Mouse (Mus musculus) forebrain, embryonic 11.5 days (tissue): Measurements from ENCODE around the gene Evx2. TPM values are rescaled to one million over a fixed set of nuclear protein-coding genes. Genes with fewer than 3 reads are reported as not detected.

Experiments used
- ATAC-seq: fragments of 200-750 bp; cut with Nextera tagmentation; replicated peaks from 2 replicates; pipeline ENCODE4 v1.8.0; 2017; ENCODE audit warnings: moderate TSS enrichment; ENCODE audit not compliant: low FRiP score
- DNase-seq: peaks from one replicate; pipeline ENCODE4 v3.0.0-alpha.2; 2017; ENCODE audit warnings: low spot score
- H3K27ac ChIP-seq: fragments of 300-500 bp; sonication (generic); 2 replicates; pipeline ENCODE4 v1.5.1; 2014; ENCODE audit warnings: low read depth, low read length
- H3K27me3 ChIP-seq: fragments of 300-500 bp; sonication (generic); 2 replicates; pipeline ENCODE4 v1.6.1; 2014; ENCODE audit warnings: mild to moderate bottlenecking, low read length, mixed read lengths; ENCODE audit not compliant: control insufficient read depth, insufficient read depth
- H3K36me3 ChIP-seq: fragments of 300-500 bp; sonication (generic); 2 replicates; pipeline ENCODE4 v1.6.1; 2014; ENCODE audit warnings: mild to moderate bottlenecking, low read length, moderate library complexity, mixed read lengths; ENCODE audit not compliant: control insufficient read depth, insufficient read depth
- H3K4me1 ChIP-seq: fragments of 300-500 bp; sonication (generic); replicated peaks from 2 replicates; pipeline ENCODE4 v1.6.1; 2014; ENCODE audit warnings: low read length, mixed read lengths; ENCODE audit not compliant: control insufficient read depth, insufficient read depth
- H3K4me2 ChIP-seq: fragments of 300-500 bp; sonication (generic); 2 replicates; pipeline ENCODE4 v1.6.1; 2014; ENCODE audit warnings: low read depth, mild to moderate bottlenecking, low read length, moderate library complexity, mixed read lengths; ENCODE audit not compliant: severe bottlenecking
- H3K4me3 ChIP-seq: fragments of 300-500 bp; sonication (generic); 2 replicates; pipeline ENCODE4 v1.5.1; 2014; ENCODE audit warnings: low read depth, low read length
- H3K9ac ChIP-seq: fragments of 300-500 bp; sonication (generic); 2 replicates; pipeline ENCODE4 v1.6.1; 2014; ENCODE audit warnings: low read length
- H3K9me3 ChIP-seq: fragments of 300-500 bp; sonication (generic); 2 replicates; pipeline ENCODE4 v1.6.1; 2016; ENCODE audit warnings: low read length, mixed read lengths; ENCODE audit not compliant: control insufficient read depth
- WGBS: fragments of 180-500 bp; shearing (Covaris S2); extraction: QIAGEN DNeasy Blood & Tissue Kit; methylation state at CpG from one replicate; pipeline ENCODE4 v1.1.7; 2014; 5-methylcytosine and 5-hydroxymethylcytosine counted together
- microRNA-seq: library from miRNA; unstranded; fragments of <30 nt; microRNA quantifications from one replicate; pipeline ENCODE4, GENCODE M21; 2016; ENCODE audit not compliant: insufficient number of aligned reads
- polyA plus RNA-seq: library from polyadenylated mRNA; unstranded; fragments of >200 nt; fragmentation: Nextera tagmentation; extraction: Ambion mirVana; gene quantifications from 2 replicates; pipeline ENCODE4 v1.2.1, GENCODE M21; 2014

The Evx2 gene
- polyA plus RNA-seq, 1 experiment from 2014 or later = not detected

DNA sequence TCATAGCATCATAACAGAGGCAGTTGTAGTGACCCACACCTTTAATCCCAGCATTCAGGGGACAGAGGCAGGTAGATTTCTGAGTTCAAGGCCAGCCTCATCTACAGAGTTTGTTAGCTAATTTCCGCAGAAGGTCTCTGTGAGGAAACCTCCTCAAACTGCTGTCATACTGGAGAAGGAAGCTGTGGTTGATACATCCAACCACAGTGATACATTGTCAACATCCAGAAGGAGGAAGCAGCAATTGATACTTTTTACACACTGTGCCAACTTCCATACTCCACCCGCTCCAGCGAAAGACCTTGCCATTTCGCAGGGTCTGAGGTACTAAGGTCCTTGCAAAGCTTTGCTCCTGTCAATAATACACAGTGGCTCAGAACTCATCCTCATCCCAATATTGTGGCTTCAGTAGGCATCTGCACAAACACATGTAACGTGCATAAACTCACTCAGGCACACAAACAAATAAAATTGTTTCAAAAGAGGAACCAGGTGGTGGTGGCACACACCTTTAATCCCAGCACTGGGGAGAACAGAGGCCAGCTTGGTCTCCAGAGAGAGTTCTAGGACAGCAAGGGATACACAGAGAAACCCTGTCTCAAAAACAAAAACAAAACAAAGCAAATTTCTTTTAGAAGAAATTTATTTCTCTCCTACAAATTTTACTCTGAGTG lies 53.1 kb downstream of the Evx2 start:
- Histone ChIP-seq H3K4me1 (no peaks in the 10 kb centered on the region), H3K4me3 (no peak overlapping the region), H3K36me3 (no peaks in the 10 kb centered on the region), H3K27me3 (no peaks in the 10 kb centered on the region), H3K9me3 (no peaks in the 10 kb centered on the region), H3K4me2 (no peak overlapping the region), H3K27ac (no peak overlapping the region), H3K9ac (no peak overlapping the region)
- 83% methylated on average over 5 of the region's 5 CpGs for WGBS
- ATAC-seq (no peak), DNase-seq (no peak)

DNA sequence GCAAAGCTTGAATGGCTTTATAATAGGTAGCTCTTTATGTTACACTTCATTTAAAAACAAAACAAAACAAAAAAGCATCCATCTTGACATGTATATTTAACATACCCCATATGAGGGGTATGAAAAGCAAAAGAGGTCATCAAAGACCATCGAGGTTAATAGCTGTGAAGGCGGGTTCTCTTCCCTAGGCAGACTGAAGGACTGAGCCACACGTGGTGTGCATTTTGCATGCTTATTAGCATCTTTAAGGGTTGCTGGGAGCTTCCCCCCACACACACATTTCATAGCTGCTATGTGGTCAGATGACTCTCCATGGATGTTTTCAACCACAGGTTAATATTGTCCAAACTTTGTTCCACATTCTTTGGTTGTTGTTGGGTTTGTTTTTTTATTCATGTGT lies 55.3 kb downstream of the Evx2 start:
- H3K9me3 ChIP-seq = no peaks in the 10 kb centered on the region
- H3K9ac ChIP-seq = no peak overlapping the region
- H3K4me3 ChIP-seq = no peak overlapping the region
- H3K27me3 ChIP-seq = no peaks in the 10 kb centered on the region
- H3K4me1 ChIP-seq = no peaks in the 10 kb centered on the region
- H3K36me3 ChIP-seq = no peaks in the 10 kb centered on the region
- ATAC-seq (no peak), DNase-seq (no peak)
- no peak overlapping the region for H3K27ac ChIP-seq
- H3K4me2 ChIP-seq = no peak overlapping the region
- 57% methylated on average over 3 of the region's 3 CpGs for WGBS

Small RNA genes lying within 50 kb of the gene (microRNA-seq; reads per million reads assigned to microRNA genes)
- not detected for gene Gm44463

Other genes starting within 250 kb of the Evx2 start
- 46.1 and 46.3 TPM in 2 replicates for gene Lnpk, start 80.1 kb downstream of the Evx2 start, polyA plus RNA-seq
- gene Hoxd13, start 8.8 kb upstream of the Evx2 start, polyA plus RNA-seq = not detected in 2 replicates
- gene Hoxd12, start 15.5 kb upstream of the Evx2 start, polyA plus RNA-seq = not detected in 2 replicates
- gene Hoxd11, start 20.0 kb upstream of the Evx2 start, polyA plus RNA-seq = not detected in 2 replicates
- gene Hoxd10, start 32.4 kb upstream of the Evx2 start, polyA plus RNA-seq = not detected in 2 replicates
- gene Hoxd9, start 38.2 kb upstream of the Evx2 start, polyA plus RNA-seq = not detected in 2 replicates
- gene Hoxd8, start 45.1 kb upstream of the Evx2 start, polyA plus RNA-seq = not detected in 2 replicates
- 0.08 and 0.19 TPM in 2 replicates for gene Hoxd3, start 52.4 kb upstream of the Evx2 start, polyA plus RNA-seq
- not detected in 2 replicates for gene Hoxd4, start 52.4 kb upstream of the Evx2 start, polyA plus RNA-seq
- not detected in 2 replicates for gene Gm28230, start 67.2 kb upstream of the Evx2 start, polyA plus RNA-seq
- gene Hoxd1, start 103.4 kb upstream of the Evx2 start, polyA plus RNA-seq = not detected in 2 replicates
- gene Mtx2, start 166.2 kb upstream of the Evx2 start, polyA plus RNA-seq = 116 and 125 TPM in 2 replicates